Mouse (Mus musculus) midbrain, embryonic 11.5 days (tissue): ENCODE measurements at regions not wholly inside any gene's neighbourhood (a gene's known extent, or its start where the extent isn't known, plus 50 kb on each side); places are given as distances from the start of the nearest gene placed in this dataset.

Experiments
- ATAC-seq: fragments of 200-750 bp; cut with Nextera tagmentation; 2 replicates; pipeline ENCODE4 v1.8.0; 2017; ENCODE audit warnings: moderate TSS enrichment, moderate library complexity; ENCODE audit not compliant: low FRiP score
- DNase-seq: peaks from one replicate; pipeline ENCODE4 v3.0.0; 2015; ENCODE audit warnings: low spot score; ENCODE audit errors: missing footprints
- H3K27ac ChIP-seq: fragments of 300-500 bp; sonication (generic); 2 replicates; pipeline ENCODE4 v1.5.1; 2014; ENCODE audit warnings: low read depth, low read length
- H3K27me3 ChIP-seq: fragments of 300-500 bp; sonication (generic); 2 replicates; pipeline ENCODE4 v1.6.1; 2014; ENCODE audit warnings: mild to moderate bottlenecking, low read length, moderate library complexity, mixed read lengths; ENCODE audit not compliant: control insufficient read depth, insufficient read depth
- H3K36me3 ChIP-seq: fragments of 300-500 bp; sonication (generic); 2 replicates; pipeline ENCODE4 v1.6.1; 2014; ENCODE audit warnings: mild to moderate bottlenecking, low read length, moderate library complexity, mixed read lengths; ENCODE audit not compliant: control insufficient read depth, insufficient read depth
- H3K4me1 ChIP-seq: fragments of 300-500 bp; sonication (generic); 2 replicates; pipeline ENCODE4 v1.6.1; 2014; ENCODE audit warnings: low read length; ENCODE audit not compliant: control insufficient read depth, insufficient read depth
- H3K4me2 ChIP-seq: fragments of 300-500 bp; sonication (generic); 2 replicates; pipeline ENCODE4 v1.6.1; 2014; ENCODE audit warnings: mild to moderate bottlenecking, moderate library complexity
- H3K4me3 ChIP-seq: fragments of 300-500 bp; sonication (generic); 2 replicates; pipeline ENCODE4 v1.5.1; 2014; ENCODE audit warnings: low read depth, low read length
- H3K9ac ChIP-seq: fragments of 300-500 bp; sonication (generic); 2 replicates; pipeline ENCODE4 v1.6.1; 2014; ENCODE audit warnings: low read length
- H3K9me3 ChIP-seq: fragments of 300-500 bp; sonication (generic); 2 replicates; pipeline ENCODE4 v1.6.1; 2016; ENCODE audit warnings: low read length; ENCODE audit not compliant: control insufficient read depth
- WGBS: fragments of 180-500 bp; shearing (Covaris S2); extraction: QIAGEN DNeasy Blood & Tissue Kit; methylation state at CpG from one replicate; pipeline ENCODE4 v1.1.7; 2014; 5-methylcytosine and 5-hydroxymethylcytosine counted together

DNA sequence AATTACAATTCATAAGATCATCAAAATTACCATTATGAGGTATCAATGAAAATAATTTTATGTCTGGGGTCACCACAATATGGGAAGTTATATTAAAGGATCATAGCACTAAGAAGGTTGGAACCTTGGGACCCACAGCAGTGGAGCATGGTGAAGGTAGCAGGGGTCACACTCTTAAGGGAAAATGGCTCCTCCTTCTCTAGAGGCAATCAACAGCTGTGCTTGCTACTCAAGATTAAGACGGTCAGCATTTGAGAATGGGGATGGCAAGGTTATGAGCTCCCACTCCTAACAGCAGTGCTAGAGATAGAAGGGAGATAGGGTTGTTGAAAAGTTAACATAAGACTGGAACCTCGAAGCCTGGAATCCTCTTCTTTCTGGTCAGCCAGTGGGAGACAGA is 144.6 kb upstream of the Runx1 start:
- ATAC-seq, result no peak
- no peaks in the 10 kb centered on the region for H3K4me1 ChIP-seq
- no peaks in the 10 kb centered on the region for H3K27me3 ChIP-seq
- no peak overlapping the region for H3K4me3 ChIP-seq
- no peak overlapping the region for H3K4me2 ChIP-seq
- H3K36me3 ChIP-seq, result no peaks in the 10 kb centered on the region
- no peak for DNase-seq
- no peaks in the 10 kb centered on the region for H3K9me3 ChIP-seq
- no peak overlapping the region for H3K27ac ChIP-seq
- whole genome bisulfite sequencing, result 95% methylated on average over 2 of the region's 2 CpGs
- no peak overlapping the region for H3K9ac ChIP-seq

DNA sequence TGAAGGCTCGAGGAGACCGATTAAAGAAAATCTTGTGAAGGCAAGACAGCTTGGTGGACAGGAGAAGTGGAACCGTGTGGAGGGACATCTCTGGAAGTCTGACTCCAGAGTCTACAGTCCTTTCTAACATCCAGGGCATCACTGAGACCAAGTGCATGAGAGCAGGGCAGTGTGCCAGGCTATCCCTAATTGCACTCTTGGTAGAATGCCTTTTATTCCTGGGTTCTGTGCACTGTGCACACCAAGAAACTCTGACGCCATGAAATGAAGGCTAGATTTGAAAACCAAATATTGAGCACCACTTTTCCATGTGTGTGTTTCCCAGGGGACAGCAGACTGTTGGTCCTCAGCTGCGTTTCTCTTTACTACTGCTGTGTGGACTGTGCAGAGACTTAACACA is 143.1 kb upstream of the Runx1 start:
- Histone ChIP-seq H3K4me2 (no peak overlapping the region), H3K9ac (no peak overlapping the region), H3K36me3 (no peaks in the 10 kb centered on the region), H3K9me3 (no peaks in the 10 kb centered on the region), H3K4me1 (no peaks in the 10 kb centered on the region), H3K4me3 (no peak overlapping the region), H3K27ac (no peak overlapping the region), H3K27me3 (no peaks in the 10 kb centered on the region)
- DNase-seq, result no peak
- WGBS, result 89% methylated on average over 5 of the region's 5 CpGs
- no peak for ATAC-seq

DNA sequence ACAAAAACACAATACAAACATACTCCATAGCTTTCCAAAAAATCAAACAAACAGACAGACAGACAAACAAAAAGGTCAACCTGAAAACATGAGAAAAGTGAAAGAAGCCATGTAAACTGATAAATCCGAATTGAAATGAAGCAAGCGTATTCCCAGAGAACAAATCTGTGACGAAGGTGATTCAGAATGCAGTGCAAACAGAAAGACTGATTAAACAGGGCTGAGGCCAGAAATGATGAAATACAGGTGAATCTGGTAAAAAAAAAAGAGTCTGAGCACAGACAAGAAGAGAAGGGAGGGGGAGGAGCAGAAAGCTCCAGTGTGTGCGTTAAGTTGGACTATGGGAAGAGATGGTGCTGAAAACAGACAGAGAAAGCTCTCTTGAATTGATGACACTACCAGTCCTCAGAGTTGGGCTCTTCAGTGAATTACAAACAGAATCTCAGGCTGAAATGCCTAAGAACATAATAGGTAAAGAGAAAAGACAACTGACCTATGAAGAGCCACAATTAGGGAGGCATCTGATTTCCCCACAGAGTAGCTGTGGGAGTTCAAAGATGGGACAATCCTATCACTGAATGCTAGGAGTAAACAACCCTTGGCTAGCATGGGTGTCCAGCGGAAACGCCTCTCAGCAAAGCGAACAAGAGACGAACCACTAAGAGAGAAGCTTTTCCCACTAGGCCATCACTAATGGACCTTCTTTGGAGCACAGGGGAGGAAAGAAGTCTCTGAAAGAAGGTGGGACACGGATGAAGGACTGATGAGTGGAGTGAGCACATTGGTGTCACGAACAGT is 140.3 kb upstream of the Runx1 start:
- no peak for DNase-seq
- no peak overlapping the region for H3K4me2 ChIP-seq
- H3K9me3 ChIP-seq, result no peaks in the 10 kb centered on the region
- H3K27me3 ChIP-seq, result no peaks in the 10 kb centered on the region
- no peak overlapping the region for H3K9ac ChIP-seq
- no peak overlapping the region for H3K4me3 ChIP-seq
- no peaks in the 10 kb centered on the region for H3K4me1 ChIP-seq
- H3K36me3 ChIP-seq, result no peaks in the 10 kb centered on the region
- no peak for ATAC-seq
- H3K27ac ChIP-seq, result no peak overlapping the region
- 87% methylated on average over 10 of the region's 10 CpGs for WGBS

DNA sequence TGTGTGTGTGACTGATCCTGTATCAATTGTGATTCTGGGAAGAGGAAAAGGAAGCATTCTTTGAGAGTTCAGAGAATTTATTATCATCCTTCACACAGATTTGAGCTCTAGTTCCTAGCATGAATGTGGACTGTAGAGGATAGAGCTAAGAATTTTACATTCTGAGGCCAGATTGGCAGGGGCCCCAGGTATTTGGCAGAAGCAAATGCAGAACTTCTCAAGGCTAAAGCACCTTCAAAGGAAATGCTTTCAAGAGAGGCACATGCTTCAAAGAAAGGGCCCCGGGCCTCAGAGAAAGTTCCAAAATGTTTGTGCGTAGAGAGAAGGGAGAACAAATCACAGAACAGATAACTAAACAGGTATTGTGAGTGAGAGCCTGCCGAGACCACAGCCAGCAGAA is 139.7 kb upstream of the Runx1 start:
- Histone ChIP-seq H3K36me3 (no peaks in the 10 kb centered on the region), H3K4me1 (no peaks in the 10 kb centered on the region), H3K9ac (no peak overlapping the region), H3K27ac (no peak overlapping the region), H3K4me2 (no peak overlapping the region), H3K9me3 (no peaks in the 10 kb centered on the region), H3K27me3 (no peaks in the 10 kb centered on the region), H3K4me3 (no peak overlapping the region)
- ATAC-seq (no peak), DNase-seq (no peak)
- WGBS, result 88% methylated on average over 3 of the region's 3 CpGs

DNA sequence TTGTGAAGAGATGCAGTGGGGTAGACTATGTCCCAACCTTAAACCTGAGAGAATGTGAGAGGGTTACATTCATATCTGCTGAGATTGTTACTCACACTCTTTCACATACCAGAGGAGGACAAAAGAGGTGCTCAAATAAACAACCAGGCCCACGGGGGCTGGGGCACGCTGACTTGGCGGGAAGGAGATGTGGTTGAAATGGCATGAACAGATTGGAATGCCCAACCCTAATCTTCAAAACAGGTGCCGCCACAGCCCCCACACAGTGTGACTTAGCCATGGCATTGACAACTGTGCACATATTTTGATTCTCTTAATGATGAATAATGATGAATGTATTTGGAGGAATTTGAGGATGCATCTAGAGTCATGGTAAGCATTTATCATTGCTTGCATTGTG is 137.6 kb upstream of the Runx1 start:
- H3K4me1 ChIP-seq, result no peaks in the 10 kb centered on the region
- H3K4me2 ChIP-seq, result no peak overlapping the region
- no peaks in the 10 kb centered on the region for H3K9me3 ChIP-seq
- ATAC-seq (no peak), DNase-seq (no peak)
- H3K4me3 ChIP-seq, result no peak overlapping the region
- 90% methylated on average over 4 of the region's 4 CpGs for WGBS
- no peak overlapping the region for H3K9ac ChIP-seq
- no peaks in the 10 kb centered on the region for H3K27me3 ChIP-seq
- no peak overlapping the region for H3K27ac ChIP-seq
- no peaks in the 10 kb centered on the region for H3K36me3 ChIP-seq

DNA sequence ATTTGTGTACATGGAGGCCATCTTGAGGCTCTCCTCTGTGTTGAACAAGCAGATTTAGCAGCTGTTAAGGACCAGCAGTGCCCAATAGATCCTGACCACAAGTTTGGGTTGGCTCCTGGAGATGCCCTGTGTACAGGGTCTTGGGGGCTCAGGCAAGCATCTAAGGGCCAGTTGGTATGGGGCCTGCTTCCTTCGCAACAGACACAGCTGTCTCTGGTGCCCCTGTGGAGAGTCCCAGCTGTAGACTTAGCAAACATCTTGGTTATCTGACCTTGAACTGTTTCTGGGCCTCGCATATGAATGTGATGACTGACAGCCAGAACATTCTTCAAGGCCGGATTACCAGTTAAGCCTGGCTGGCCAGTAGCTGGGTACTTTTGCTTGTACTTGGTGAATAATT is 135.4 kb upstream of the Runx1 start:
- Histone ChIP-seq H3K36me3 (no peaks in the 10 kb centered on the region), H3K9me3 (no peaks in the 10 kb centered on the region), H3K27ac (no peak overlapping the region), H3K4me3 (no peak overlapping the region), H3K9ac (no peak overlapping the region), H3K27me3 (no peaks in the 10 kb centered on the region), H3K4me1 (no peaks in the 10 kb centered on the region), H3K4me2 (no peak overlapping the region)
- WGBS, result 50% methylated on average over 3 of the region's 3 CpGs
- DNase-seq, result no peak
- no peak for ATAC-seq

DNA sequence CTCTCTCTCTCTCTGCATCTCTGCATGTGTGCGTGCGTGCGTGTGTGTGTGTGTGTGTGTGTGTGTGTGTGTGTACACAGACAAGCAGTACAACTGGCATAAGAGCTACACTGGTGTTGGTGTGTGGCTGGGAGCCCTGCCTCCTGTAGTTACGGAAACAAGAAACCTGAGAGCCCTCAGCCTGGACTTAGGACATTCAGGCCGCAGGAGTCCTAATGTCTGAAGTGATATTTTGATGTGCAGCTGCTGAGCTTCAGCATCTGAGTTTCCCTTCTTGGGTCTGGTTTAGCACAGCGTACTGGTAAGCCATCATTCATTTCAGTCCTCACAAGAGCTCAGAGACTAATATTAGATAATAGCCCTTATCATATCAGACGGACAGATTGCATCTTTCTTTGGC is 134.8 kb upstream of the Runx1 start:
- 83% methylated on average over 7 of the region's 7 CpGs for WGBS
- Histone ChIP-seq H3K36me3 (no peaks in the 10 kb centered on the region), H3K27ac (no peak overlapping the region), H3K4me3 (no peak overlapping the region), H3K4me1 (no peaks in the 10 kb centered on the region), H3K9me3 (no peaks in the 10 kb centered on the region), H3K4me2 (no peak overlapping the region), H3K9ac (no peak overlapping the region), H3K27me3 (no peaks in the 10 kb centered on the region)
- ATAC-seq (no peak), DNase-seq (no peak)

DNA sequence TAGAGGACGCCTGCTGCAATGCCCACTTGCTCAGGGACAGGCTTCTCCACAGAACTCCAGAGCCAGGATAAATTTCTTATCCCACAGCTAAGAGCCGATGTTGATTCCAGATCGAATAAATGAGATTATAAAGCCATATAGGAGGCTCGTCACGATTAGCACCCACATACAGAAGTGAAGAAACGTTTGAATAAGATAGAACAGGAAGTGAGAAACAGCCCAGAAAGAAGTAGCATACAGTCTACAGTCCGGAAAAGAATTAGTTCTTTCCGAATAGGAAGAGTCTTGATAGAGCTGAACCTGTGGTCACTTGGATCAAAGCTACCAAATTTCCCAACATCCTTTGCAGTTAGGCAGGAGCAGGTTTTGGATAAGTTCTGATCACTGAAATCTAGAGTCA is 133.0 kb upstream of the Runx1 start:
- H3K4me1 ChIP-seq, result no peaks in the 10 kb centered on the region
- no peak overlapping the region for H3K27ac ChIP-seq
- no peak overlapping the region for H3K9ac ChIP-seq
- H3K4me2 ChIP-seq, result no peak overlapping the region
- H3K27me3 ChIP-seq, result no peaks in the 10 kb centered on the region
- WGBS, result 92% methylated on average over 8 of the region's 8 CpGs
- ATAC-seq, result no peak
- H3K9me3 ChIP-seq, result no peaks in the 10 kb centered on the region
- no peaks in the 10 kb centered on the region for H3K36me3 ChIP-seq
- no peak overlapping the region for H3K4me3 ChIP-seq
- DNase-seq, result no peak

DNA sequence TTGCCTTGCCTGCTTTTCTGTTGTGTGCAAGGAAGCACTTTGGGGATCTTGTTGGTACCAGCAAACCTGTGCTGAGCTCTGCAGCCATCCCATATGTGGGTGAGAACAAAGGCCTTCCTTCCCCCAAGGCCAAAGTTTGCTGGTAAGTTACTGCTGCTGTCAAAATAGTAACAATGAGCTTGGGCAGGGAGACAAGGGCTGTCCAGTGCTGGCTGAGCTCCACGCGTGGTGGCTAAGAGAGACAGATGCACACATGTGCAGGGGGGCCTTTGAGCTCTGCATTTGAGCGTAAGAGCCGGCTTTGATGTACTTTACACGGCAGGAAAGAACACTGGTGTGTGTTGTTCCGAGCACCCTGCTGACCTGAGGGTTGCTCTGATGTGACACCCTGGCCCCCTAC is 132.2 kb upstream of the Runx1 start:
- ATAC-seq (no peak), DNase-seq (no peak)
- WGBS, result 75% methylated on average over 6 of the region's 6 CpGs
- Histone ChIP-seq H3K9me3 (no peaks in the 10 kb centered on the region), H3K4me1 (no peaks in the 10 kb centered on the region), H3K9ac (no peak overlapping the region), H3K36me3 (no peaks in the 10 kb centered on the region), H3K4me3 (no peak overlapping the region), H3K4me2 (no peak overlapping the region), H3K27ac (no peak overlapping the region), H3K27me3 (no peaks in the 10 kb centered on the region)
